Mouse (Mus musculus) kidney, adult 11 months (tissue): ENCODE results near the gene Ank3.

Source experiments
- DNase-seq: peaks from one replicate; pipeline ENCODE4 v3.0.0; 2022

Gene Ank3

DNA sequence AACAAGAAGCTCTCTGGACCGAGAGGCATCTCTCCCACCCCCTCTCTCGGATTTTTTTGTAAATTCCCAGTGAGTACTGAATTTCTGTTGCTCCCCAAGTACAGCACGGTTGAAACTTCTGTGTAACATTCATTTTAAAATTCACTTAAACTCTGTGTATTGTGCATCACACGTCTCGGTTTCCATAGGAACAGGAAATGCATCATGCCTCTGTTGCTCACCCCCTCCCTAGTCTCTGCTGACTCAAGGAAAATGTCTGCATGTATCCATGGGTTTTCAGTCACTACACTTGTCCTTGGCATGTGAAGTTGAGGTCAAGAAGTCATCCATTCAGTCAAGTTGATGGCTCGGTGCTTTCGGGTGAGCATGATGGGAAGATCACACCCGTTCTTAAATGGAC is 234.3 kb downstream of the Ank3 start:
- DNase-seq: no peak

DNA sequence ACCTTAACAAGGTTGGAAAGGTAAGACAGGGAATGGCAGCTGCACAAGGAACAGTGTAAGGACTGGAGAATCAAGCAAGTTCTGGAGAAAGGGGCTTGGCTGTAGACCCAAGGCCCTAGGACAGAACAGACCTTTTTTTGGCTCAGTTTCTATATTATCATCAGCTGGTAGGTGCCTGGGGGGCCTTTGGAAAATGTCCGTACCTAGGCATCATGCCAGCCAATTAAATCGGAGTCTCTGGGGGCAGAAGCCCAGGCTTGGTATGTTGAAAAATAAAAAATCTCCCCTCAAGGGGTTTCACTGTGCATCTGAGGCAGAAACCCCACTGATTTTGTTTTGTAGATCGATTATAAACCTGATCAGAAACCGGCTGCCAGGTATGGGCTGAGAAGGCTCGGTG is 236.3 kb downstream of the Ank3 start:
- DNase-seq: no peak

DNA sequence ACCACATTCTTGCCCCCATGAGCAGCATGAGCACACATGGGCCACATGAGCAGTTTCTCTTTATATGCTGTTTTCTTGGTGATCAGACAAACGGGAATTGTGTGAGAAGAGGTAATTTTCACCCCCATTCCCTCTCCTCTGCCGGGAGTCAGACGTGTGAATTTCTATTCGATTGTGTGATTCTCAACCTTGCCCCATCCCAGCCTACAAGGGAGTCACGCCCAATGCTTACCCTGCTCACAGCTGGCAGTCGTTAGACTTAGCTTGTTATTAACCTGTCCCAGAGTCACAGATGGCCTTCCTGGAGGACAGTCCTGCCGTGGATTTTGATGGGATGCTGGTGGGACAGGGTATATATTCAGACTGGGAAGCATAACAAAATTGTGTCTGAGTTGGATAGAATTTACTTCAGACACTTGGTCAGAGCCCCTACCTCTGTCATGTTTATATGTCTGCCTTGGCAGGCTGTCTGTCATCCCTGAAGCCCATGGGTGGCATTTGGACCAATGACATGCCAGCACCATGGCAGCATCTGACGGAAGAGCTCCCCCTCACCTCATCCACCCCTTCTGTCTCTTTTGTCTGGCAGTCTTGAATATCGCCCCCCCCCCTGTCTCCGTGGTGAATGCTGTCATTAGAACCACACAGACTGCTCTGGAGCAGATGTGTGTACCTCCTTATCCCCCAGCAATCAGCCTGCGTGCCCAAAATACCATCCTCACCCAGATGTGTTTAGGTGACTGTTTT is 237.5 kb downstream of the Ank3 start:
- DNase-seq: no peak

DNA sequence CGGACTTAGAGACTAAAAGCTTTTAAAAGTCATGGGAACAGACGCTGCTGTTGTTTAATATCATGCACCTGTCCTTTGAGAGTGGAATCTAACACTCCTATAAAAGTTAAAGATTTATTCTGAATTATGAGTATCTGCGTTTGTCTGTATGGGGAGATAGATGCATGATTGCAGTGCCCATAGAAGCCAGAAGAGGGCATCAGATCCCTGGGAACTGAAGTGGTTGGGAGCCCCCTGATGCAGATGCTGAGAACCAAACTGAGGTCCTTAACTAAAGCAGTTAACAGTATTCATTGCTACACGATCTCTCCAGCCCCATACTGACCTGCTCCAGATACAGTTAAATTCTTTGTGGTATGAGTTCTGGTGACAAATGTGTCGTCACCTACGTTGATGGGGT is 240.6 kb downstream of the Ank3 start:
- no peak for DNase-seq

DNA sequence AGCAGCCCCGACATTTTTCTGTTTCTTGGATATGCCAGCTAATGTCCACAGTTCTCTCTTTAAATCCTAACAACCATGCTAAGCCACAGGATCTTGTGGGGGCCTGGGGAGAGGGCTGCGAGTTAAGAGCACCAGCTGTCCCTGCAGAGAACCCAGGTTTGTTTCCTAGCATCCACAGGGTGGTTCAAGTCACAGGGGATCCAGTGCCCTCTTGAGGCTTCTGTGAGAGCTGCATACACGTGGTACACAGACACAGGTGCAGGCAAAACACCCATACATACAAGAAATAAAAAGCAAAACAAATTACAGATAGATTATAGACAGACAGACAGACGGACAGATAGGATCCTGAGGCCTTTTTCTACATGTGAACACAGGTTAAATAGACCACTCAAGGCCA is 242.0 kb downstream of the Ank3 start:
- DNase-seq: no peak

DNA sequence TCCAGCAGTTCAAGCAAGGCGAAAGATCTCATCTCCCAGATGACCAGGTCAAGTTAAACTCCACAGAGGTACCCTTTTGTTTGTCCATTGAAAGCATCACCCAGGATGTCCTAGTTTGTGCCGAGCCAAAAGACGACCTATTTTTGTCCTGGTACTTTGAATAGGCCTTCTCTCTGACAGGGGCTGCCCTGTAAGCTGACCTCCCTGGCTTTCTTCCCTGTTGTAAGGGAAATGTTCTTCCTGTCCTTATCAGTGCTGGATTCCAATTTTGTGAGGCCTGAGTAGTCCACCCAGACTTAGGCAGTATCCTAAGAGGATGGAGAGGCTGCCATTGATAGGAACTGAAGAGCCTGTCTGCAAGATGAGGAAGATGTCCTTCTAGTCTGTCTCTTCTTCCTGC is 244.9 kb downstream of the Ank3 start:
- no peak for DNase-seq

DNA sequence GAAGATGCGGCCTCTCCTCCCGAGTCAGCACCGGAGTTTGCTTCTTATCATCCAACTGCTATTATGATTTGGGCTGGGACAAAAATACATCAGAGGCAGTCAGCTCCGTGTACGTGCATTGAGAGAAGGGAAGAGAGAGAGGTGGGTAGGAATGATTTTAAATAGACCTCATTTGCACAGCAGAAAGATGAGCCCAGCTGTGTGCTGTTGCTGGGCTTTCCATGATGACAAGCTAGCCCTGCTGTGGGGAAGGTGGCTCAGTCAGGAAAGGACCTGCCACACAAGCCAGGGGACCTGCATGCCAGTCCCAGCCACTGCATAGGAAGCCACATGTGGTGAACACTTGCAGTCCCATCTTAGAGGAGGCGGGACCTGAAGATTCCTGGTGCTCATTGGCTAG is 245.4 kb downstream of the Ank3 start:
- no peak for DNase-seq

DNA sequence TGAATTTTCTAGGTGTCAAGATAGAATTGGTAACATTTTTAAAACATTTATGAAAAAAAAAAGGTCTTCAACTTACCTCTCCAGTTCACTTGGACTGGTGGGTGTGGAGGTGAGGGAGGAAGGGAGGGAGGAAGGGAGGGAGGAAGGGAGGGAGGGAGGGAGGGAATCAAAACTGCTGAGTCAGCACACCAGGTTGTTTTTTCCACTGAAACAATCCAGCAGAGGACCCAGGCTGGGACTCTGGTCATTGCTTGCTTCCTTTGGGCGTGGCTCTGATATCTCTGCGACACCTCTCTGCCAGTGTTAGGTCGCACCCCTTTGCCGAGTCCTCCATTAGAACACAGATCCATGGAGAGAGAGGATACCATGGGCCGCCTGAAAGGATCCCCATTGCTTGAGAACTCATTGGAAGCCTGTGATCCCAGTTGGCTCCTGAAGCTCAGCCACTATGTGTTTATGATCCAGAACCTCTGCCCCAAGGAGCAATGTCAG is 246.8 kb downstream of the Ank3 start:
- DNase-seq: no peak

DNA sequence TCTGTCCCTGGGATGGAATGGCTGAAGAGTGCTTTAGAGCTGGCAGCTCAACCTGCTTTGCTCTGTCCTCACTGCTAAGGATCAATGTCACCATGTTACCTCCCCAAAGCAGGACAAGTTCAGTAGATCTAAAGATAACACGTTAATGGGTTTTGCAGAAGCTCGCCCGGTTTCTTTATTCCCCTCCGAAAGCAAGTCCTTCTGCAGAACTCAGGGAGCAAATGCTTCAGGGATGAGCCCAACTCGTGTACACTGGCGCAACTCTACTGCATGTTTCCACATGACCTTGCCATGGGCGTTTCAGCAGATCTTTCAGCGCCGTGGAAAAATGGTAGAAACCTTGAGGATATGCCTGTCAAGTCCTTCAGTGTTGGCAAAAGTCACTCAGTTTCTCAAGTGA is 247.4 kb downstream of the Ank3 start:
- no peak for DNase-seq

DNA sequence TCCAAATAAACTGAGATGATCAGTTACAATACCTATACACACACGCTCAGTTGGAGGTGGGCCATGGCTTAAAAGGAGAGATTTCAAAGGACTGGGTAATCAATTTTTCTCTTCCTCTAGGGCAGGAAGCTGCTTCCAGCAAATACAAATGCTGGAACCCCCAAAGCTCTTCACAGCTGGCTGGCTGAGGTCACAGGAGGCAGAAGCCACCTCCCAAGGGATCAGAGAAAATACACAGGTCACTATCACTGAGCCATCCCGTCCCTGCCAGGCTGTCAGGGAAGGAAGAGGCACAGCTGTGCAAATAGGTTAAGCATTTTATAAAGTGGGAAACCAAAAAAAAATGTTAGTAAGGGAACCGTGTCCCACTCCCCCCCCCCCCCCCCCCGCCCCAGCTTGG is 251.5 kb downstream of the Ank3 start:
- no peak for DNase-seq

DNA sequence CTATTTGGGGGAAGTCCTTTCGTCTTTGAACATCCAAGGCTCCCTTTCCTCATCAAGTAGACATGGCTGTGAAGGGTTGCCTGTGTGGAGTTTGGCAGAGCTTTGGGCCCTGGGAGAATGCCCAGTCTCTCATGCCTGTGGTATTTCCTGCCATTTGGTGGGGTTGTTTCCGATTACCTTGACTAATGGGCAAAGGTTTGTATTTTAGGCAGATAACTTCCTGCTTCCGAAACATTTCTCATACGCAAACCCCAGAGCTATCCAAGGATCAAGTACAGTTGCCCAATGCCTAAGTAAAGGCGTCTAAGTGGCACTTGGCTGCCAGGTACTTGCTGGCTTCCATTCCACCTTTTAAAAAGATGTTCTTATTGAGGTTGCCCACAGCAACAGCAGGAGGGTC is 254.1 kb downstream of the Ank3 start:
- DNase-seq: peak; percentile 51

DNA sequence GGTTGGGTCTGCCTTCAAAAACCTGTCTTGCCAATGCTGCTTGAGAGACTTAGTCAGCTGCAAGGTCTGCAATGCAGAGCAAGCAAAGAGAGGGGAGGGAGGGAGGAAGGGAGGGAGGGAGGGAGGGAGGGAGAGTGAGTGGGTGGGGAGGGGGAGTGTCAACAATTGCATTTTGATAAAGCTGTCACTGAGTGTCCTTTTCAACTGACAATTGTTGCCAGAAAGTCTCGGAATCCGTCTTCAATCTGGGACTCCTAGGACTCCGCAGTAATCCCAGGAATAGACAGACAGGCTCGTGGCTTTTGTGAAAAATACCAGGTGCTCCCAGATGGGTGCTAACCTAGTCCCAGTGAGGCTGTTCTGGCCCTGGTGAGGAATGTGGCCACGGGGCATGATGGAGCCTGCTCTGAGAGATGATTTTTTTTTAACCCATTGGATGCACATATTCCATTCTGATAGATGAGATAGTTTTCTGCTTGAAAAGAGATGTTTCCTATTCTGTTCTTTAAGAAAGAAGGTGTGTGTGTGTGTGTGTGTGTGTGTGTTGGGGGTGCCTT is 254.6 kb downstream of the Ank3 start:
- DNase-seq: no peak

DNA sequence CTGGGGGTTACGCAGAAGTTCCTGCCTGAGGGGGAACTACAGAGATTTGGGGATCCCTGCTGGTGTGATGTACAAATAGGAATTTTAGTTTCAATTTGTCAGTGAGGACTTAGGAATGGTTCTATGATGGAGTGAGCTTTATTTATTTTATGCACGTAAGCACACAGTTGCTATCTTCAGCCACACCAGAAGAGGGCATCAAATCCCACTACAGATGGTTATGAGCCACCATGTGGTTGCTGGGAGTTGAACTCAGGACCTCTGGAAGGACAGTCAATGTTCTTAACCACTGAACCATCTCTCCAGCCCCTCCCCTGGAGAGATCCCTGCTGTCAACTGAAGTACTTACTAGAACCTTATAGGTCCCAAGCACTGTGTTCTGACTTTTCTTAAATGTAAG is 255.6 kb downstream of the Ank3 start:
- DNase-seq: no peak

DNA sequence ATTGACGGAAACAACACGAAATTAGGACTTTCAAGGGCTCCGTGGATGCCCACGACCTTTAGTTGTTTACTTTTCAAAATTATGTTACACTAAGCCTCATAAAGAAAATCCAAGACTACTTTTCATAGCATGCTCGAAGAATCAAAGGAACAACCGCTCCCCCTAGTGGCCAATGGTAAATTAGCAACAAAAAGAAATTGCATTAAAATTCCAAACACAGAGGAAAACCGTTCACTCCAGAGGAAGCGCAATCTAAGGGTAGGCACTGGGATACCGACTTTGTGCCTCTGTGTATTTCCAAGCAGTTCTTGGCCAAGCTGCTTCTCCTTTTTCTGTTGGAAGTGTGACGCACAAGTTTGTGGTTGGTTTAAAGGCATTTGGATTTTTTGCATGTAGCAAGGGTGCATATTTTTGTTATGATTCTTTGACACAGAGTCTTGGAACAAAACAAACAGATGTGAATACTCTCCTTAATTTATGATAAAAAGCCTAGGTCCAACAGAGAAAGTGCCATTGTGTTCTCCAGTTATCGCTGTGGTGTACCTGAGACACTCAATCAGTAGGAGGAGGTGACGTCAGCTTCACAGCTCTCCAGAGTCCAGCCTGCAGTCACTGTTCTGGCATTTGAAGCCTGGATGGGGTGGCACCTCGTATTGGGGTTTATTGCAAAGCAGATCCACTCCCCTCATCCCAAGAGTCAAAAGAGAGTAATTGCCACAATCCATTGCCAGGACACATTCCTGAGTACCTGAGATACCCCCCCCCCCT is 256.5 kb downstream of the Ank3 start:
- DNase-seq: no peak

DNA sequence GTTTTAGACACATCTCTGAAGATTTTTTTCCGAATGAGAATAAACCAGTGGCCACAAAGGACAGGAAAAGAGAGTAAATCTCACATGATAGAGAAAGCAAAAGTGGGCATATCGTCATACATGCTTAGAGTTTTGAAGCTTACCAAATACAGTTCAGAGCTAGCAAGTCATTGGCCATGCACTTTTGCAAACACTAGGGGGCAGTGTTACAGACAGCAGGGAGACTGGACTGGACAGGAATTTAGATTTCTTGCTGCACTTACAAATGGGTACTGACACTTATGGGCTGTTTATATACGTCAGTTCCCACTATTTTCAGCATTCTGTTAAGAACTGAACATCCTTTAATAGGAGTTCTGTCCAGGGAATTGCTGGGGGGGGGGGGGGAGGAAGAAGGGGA is 257.7 kb downstream of the Ank3 start:
- DNase-seq: no peak

DNA sequence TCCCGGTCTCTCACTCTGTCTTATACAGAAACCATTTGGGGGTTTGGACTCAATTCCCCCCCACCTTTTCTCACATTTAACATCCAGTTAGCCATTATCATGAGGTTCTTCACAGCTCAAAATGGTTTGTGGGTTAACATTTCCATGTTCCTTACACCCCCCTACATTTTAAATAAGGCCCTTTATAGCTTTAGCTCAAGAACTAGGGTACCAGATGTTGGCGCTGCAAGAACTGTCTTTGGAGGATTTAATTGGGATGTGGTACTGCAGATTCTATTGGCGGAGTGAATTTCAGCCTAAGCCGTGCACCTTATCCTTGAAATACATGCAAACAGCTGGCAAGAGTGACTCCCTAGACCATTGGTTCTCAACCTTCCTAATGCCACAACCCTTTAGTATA is 261.2 kb downstream of the Ank3 start:
- no peak for DNase-seq

DNA sequence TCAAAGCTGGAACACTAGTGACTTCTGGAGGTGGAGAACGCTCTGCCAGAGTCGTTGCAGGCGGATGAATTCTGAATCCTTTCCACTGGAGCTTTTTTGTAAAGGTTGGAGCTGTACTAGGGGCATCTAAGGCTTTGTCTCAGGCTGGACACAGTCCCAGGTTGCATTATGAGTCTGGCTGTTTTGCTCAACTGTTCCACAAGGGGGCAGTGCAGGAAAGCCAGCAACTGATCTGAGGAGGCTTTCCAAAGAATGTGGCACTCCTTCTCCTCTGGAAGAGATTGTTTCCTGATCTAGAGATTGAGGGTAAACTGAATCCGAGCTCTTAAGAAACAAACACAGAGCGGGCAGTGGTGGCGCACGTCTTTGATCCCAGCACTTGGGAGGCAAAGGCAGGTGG is 263.8 kb downstream of the Ank3 start:
- DNase-seq: peak; percentile 49

DNA sequence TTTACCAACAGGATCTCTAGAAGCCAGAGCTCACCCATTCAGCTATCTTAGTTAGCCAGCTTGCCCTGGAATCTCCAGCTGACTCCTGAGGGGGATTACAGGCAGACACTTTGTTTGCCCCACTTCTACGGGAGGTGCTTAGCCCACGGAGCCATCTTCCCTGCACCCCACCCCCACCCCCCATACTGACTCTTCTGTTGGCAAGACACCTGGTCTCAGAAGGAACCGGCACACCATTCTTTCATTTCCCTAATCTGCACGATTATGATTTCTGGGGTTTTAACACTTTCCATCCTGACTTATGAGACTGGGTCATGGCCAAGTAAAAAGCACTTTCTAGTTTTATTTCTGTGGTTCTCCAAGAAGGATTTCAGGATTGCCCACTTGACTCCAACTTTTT is 268.9 kb downstream of the Ank3 start:
- no peak for DNase-seq

DNA sequence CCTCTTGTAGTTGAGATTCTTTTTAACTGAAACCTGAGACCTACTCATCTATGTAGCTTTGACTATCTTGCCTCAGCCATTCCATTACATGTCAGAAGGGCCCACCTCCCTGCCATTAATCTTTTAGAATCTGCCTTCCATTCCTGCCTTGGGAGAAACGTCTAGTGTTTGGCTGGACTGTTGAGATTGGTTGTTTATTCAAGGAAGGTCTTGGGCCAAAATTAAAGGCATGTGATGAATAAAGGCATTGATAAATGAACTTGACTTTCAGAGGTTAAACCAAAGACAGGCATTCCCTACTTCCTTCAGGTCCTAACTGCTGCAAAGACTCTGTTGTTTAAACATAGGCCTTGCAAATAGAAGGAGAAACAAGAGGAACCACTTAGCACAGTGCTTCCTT is 271.9 kb downstream of the Ank3 start:
- no peak for DNase-seq

DNA sequence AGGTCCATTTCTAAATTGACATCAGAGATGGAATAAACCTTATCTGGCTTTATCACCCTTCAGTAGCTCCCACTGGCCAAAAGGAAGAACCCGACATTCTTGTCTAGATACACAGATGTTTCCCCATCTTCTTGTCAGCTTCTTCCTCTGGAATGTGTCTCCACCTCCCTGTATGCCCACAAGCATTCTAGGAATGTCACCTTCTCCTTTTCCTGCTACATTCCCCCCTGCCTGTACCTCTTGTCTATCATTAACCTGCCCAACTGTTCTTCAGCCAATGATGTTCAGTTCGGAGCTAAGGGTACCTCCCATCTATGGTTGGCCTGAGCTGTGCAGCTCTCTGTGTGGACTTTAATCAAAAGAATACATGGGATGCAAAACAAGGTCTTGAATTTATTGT is 272.4 kb downstream of the Ank3 start:
- peak; percentile 42 for DNase-seq

DNA sequence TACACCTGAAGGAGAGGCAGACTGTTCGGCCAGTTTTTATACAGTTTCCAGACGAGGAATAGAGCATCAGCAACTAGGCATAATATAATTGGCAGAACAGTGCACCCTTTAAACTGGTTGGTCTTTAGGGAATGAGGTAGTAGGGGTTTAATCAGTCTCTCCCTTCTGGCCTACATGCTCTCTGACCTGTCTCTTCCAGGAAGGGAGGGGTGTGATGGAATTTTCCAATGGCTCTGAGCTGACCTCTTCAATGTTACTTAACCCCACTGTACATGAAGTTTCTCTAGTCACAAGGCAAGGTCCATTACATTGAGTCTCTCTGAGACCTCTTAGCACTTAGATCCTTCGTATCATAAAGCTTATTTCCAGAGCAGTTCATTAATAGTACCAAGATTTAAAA is 272.9 kb downstream of the Ank3 start:
- peak; percentile 43 for DNase-seq

DNA sequence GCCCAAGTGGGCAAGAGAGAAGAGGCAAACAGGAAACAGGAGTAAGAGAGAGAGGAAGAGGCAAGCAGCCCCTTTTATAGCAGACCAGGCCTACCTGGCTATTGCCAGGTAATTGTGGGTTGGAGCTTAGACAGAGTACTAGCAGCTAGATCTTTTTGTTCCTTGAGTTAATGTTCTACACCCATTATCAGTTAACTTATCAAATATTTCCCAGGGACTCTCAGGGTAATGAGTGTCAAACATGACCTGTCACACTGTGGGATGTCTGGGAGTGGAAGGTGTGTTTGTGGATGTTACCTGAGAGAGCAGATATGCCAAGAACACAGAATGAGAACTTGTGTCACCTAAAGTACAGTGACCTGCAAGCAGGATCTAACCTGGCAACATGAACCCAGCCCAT is 274.0 kb downstream of the Ank3 start:
- DNase-seq: no peak

DNA sequence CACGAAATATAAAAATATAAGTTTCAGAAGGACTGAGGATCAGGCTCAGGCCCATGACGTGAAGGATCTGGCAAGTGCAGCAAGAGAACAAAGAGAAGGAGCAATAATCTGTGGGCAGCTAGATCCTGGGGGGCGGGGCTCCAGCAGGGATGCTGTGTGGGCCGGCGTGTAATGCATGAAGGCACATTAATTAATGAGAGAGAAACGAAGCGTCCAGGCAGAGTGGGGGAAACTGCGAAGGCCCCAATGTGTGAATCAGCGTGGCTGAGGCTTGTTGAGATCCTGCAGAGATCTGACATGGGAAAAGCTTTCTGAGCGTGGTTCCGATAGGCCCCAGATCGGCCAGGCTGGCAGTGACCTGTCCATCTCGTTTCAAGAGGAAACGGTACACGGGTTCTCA is 279.7 kb downstream of the Ank3 start:
- DNase-seq: no peak

DNA sequence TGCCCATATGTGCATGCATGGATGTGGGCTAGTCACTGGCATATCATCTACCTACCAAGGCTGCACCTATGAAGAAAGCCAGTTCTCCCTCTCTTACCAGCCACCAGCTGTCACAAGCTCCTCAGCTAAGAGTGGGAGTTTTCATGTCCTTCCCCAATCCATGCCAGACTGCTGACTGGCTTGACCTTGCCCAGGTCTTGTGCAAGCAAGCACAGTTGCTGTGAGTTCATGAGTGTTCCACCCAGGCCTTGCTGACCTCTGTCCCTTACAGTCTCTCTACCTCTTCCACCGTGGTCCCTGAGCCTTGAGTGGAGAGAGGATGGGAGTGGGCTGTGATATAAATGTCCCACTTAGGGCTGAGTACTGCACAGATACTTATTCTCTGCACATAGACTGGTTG is 287.8 kb downstream of the Ank3 start:
- DNase-seq: no peak
